Mouse (Mus musculus) forebrain, postnatal 0 days (tissue): ENCODE results near the gene Dyx1c1. TPM values are rescaled to one million over a fixed set of nuclear protein-coding genes. Genes with fewer than 3 reads are reported as not detected.
A peak's percentile ranks its signal among the peaks of the same experiment; 100 is the strongest.

Experiments used
- ATAC-seq: fragments of 200-750 bp; cut with Nextera tagmentation; 2 replicates; pipeline ENCODE4 v1.8.0; 2017; ENCODE audit warnings: mild to moderate bottlenecking, moderate library complexity
- DNase-seq: peaks from one replicate; pipeline ENCODE4 v3.0.0-alpha.2; 2015
- H3K27ac ChIP-seq: fragments of 300-500 bp; sonication (generic); 2 replicates; pipeline ENCODE4 v1.5.1; 2014; ENCODE audit warnings: low read depth, mild to moderate bottlenecking, antibody characterized with exemption, low read length, moderate library complexity, mixed read lengths
- H3K27me3 ChIP-seq: fragments of 300-500 bp; sonication (generic); 2 replicates; pipeline ENCODE4 v1.6.1; 2014; ENCODE audit warnings: mild to moderate bottlenecking, low read length, mixed read lengths; ENCODE audit not compliant: insufficient read depth
- H3K36me3 ChIP-seq: fragments of 300-500 bp; sonication (generic); 2 replicates; pipeline ENCODE4 v1.6.1; 2014; ENCODE audit warnings: mild to moderate bottlenecking, moderate library complexity; ENCODE audit not compliant: insufficient read depth
- H3K4me1 ChIP-seq: fragments of 300-500 bp; sonication (generic); 2 replicates; pipeline ENCODE4 v1.6.1; 2014; ENCODE audit warnings: antibody characterized with exemption; ENCODE audit not compliant: insufficient read depth
- H3K4me2 ChIP-seq: fragments of 300-500 bp; sonication (generic); 2 replicates; pipeline ENCODE4 v1.6.1; 2014; ENCODE audit warnings: low read depth, mild to moderate bottlenecking, moderate library complexity
- H3K4me3 ChIP-seq: fragments of 300-500 bp; sonication (generic); 2 replicates; pipeline ENCODE4 v1.5.1; 2014; ENCODE audit warnings: low read depth, low read length, mixed read lengths
- H3K9ac ChIP-seq: fragments of 300-500 bp; sonication (generic); 2 replicates; pipeline ENCODE4 v1.6.1; 2014; ENCODE audit warnings: mild to moderate bottlenecking
- H3K9me3 ChIP-seq: fragments of 300-500 bp; sonication (generic); 2 replicates; pipeline ENCODE4 v1.6.1; 2016; ENCODE audit warnings: low read length
- CTCF ChIP-seq: sonication (generic); IDR thresholded peaks from 2 replicates; pipeline ENCODE4 v1.5.1; 2016; ENCODE audit warnings: antibody characterized with exemption, control low read depth, low read depth
- WGBS: fragments of 180-500 bp; shearing (Covaris S2); extraction: QIAGEN DNeasy Blood & Tissue Kit; methylation state at CpG from one replicate; pipeline ENCODE4 v1.1.7; 2014; 5-methylcytosine and 5-hydroxymethylcytosine counted together
- polyA plus RNA-seq: library from polyadenylated mRNA; unstranded; fragments of >200 nt; fragmentation: Nextera tagmentation; extraction: Ambion mirVana; gene quantifications from 2 replicates; pipeline ENCODE4 v1.2.1, GENCODE M21; 2015
- total RNA-seq: library from RNA; depleted of rRNA; stranded (reverse); fragments of >200 nt; gene quantifications from 2 replicates; pipeline ENCODE4 v1.2.3, GENCODE M21; 2014

Dyx1c1 gene
- total and polyA plus RNA-seq, 2 experiments from 2014 or later, result 2.9 to 3.2 TPM

- no peaks in the 10 kb centered on the region for H3K4me1 ChIP-seq
- no peak overlapping the region for H3K9ac ChIP-seq
- no peak for DNase-seq
- WGBS, result 80% methylated on average over 7 of the region's 7 CpGs
- no peak overlapping the region for H3K4me3 ChIP-seq
- H3K4me2 ChIP-seq, result no peak overlapping the region
- no peak for TF ChIP-seq CTCF
- H3K27ac ChIP-seq, result no peak overlapping the region
- no peaks in the 10 kb centered on the region for H3K27me3 ChIP-seq
- peaks cover 22% of the 10 kb centered on the region for H3K36me3 ChIP-seq
- ATAC-seq, result no peak
- H3K9me3 ChIP-seq, result no peaks in the 10 kb centered on the region
Observed at GRCm38 (mm10) chr9:72949572-72949971, 9.0 kb upstream of the Dyx1c1 start.

- 56% methylated on average over 2 of the region's 2 CpGs for WGBS
- Histone ChIP-seq H3K9me3 (no peaks in the 10 kb centered on the region), H3K27me3 (no peaks in the 10 kb centered on the region), H3K36me3 (no peaks in the 10 kb centered on the region), H3K4me1 (peaks cover 4% of the 10 kb centered on the region; the same call in 1 of the 2 replicates), H3K4me2 (no peak overlapping the region), H3K27ac (no peak overlapping the region), H3K4me3 (no peak overlapping the region), H3K9ac (no peak overlapping the region)
- no peak for ATAC-seq
- DNase-seq, result no peak
- TF ChIP-seq CTCF, result peak; percentile 32; the same call in 1 of the 2 replicates
Observed at GRCm38 (mm10) chr9:72954746-72955145, 3.8 kb upstream of the Dyx1c1 start.

GRCm38 (mm10) chr9:72955546-72955945, 3.0 kb upstream of the Dyx1c1 start:
- peak; percentile 58 for ATAC-seq
- 13% methylated on average over 1 of the region's 1 CpGs for WGBS
- no peak overlapping the region for H3K4me3 ChIP-seq
- peaks cover 4% of the 10 kb centered on the region; the same call in 1 of the 2 replicates for H3K4me1 ChIP-seq
- no peak overlapping the region for H3K27ac ChIP-seq
- no peaks in the 10 kb centered on the region for H3K27me3 ChIP-seq
- TF ChIP-seq CTCF, result peak; percentile 82
- no peaks in the 10 kb centered on the region for H3K9me3 ChIP-seq
- no peak overlapping the region for H3K4me2 ChIP-seq
- peak; percentile 69 for DNase-seq
- no peaks in the 10 kb centered on the region for H3K36me3 ChIP-seq
- no peak overlapping the region for H3K9ac ChIP-seq

- no peak for TF ChIP-seq CTCF
- Histone ChIP-seq H3K4me2 (no peak overlapping the region), H3K9me3 (no peaks in the 10 kb centered on the region), H3K27ac (no peak overlapping the region), H3K9ac (no peak overlapping the region), H3K4me3 (no peak overlapping the region), H3K36me3 (no peaks in the 10 kb centered on the region), H3K4me1 (peaks cover 4% of the 10 kb centered on the region; the same call in 1 of the 2 replicates), H3K27me3 (no peaks in the 10 kb centered on the region)
- ATAC-seq (no peak), DNase-seq (no peak)
- WGBS, result 78% methylated on average over 8 of the region's 8 CpGs
Observed at GRCm38 (mm10) chr9:72961346-72961745, 2.8 kb downstream of the Dyx1c1 start.

- TF ChIP-seq CTCF, result no peak
- H3K27ac ChIP-seq, result no peak overlapping the region
- DNase-seq (no peak), ATAC-seq (no peak)
- 74% methylated on average over 15 of the region's 15 CpGs for WGBS
- H3K4me2 ChIP-seq, result no peak overlapping the region
- H3K4me1 ChIP-seq, result peaks cover 4% of the 10 kb centered on the region; the same call in 1 of the 2 replicates
- no peak overlapping the region for H3K9ac ChIP-seq
- H3K36me3 ChIP-seq, result no peaks in the 10 kb centered on the region
- no peak overlapping the region for H3K4me3 ChIP-seq
- H3K27me3 ChIP-seq, result no peaks in the 10 kb centered on the region
- H3K9me3 ChIP-seq, result no peaks in the 10 kb centered on the region
Observed at GRCm38 (mm10) chr9:72961959-72962358, 3.4 kb downstream of the Dyx1c1 start.

GRCm38 (mm10) chr9:72968349-72969061, 9.9 kb downstream of the Dyx1c1 start:
- no peak overlapping the region for H3K4me3 ChIP-seq
- 22% methylated on average over 11 of the region's 11 CpGs for WGBS
- H3K36me3 ChIP-seq, result no peaks in the 10 kb centered on the region
- H3K9ac ChIP-seq, result no peak overlapping the region; the same call in 1 of the 2 replicates
- H3K9me3 ChIP-seq, result no peaks in the 10 kb centered on the region
- DNase-seq (peak; percentile 91), ATAC-seq (peak; percentile 96)
- no peak overlapping the region for H3K4me2 ChIP-seq
- H3K4me1 ChIP-seq, result no peaks in the 10 kb centered on the region
- H3K27ac ChIP-seq, result peak overlapping the region; percentile 80
- H3K27me3 ChIP-seq, result no peaks in the 10 kb centered on the region
- peak; percentile 85 for TF ChIP-seq CTCF

- DNase-seq, result no peak
- Histone ChIP-seq H3K9ac (no peak overlapping the region), H3K4me3 (no peak overlapping the region), H3K27me3 (no peaks in the 10 kb centered on the region), H3K4me1 (no peaks in the 10 kb centered on the region), H3K9me3 (no peaks in the 10 kb centered on the region), H3K27ac (0 out of 2 replicates have a peak overlapping the region, but pooled peaks have one; percentile 21), H3K36me3 (no peaks in the 10 kb centered on the region), H3K4me2 (no peak overlapping the region)
- no peak for ATAC-seq
- 0 out of 2 replicates have a peak, but pooled peaks have one; percentile 9 for TF ChIP-seq CTCF
- 69% methylated on average over 7 of the region's 7 CpGs for WGBS
Observed at GRCm38 (mm10) chr9:72969874-72970273, 11.3 kb downstream of the Dyx1c1 start.
